Mouse (Mus musculus): Measurements from ENCODE around the gene Gm26661.

DNA sequence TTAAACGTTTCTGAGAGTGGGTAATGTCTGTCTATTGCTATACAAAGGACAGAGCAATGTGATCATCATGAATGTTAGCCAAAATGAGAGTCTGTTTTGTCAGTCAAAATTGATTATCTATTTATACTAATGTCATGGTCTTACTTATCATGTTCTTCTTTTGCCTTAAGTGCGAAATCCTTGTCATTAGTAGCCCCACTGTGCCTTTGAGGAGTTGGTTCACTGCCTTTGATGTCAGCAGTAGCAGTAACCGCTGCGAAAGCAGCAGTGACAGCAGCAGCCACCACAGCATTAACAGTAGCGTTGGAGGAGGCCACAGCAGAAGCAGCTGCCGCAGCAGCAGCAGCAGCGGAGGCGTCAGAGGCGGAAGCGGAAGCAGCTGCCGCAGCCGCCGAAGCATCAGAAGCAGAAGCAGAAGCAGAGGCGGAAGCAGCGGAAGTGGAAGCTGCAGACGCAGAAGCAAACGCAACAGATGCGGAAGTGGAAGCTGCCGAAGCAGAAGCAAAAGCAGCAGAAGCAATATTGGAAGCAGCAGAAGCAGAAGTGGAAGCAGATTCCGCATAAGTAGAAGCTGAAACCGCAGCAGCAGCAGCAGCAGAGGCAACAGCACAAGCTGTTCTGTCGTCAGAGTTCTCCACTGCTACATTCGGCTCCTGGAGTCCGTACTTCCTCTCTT is 17.5 kb upstream of the Gm26661 start:
- TF ChIP-seq CHD2 (IDR thresholded peaks at IDR 0.05; ENCODE audit: low read depth, low read length): no peak
- no peak for TF ChIP-seq HCFC1 (IDR thresholded peaks at IDR 0.05; ENCODE audit: borderline replicate concordance, insufficient read depth, low read length)
- no peak for TF ChIP-seq ZC3H11A (IDR thresholded peaks at IDR 0.05; ENCODE audit: borderline replicate concordance, low read depth, low read length)
- no peak for TF ChIP-seq ZNF384 (IDR thresholded peaks at IDR 0.05; ENCODE audit: low read depth, low read length)
